Mouse (Mus musculus) ovary, postnatal 14 days (tissue): ENCODE data around the gene 4921517D22Rik.

Experiments used
- DNase-seq: peaks from one replicate; pipeline ENCODE4 v3.0.0; 2022; ENCODE audit warnings: low spot score

Gene 4921517D22Rik

DNA sequence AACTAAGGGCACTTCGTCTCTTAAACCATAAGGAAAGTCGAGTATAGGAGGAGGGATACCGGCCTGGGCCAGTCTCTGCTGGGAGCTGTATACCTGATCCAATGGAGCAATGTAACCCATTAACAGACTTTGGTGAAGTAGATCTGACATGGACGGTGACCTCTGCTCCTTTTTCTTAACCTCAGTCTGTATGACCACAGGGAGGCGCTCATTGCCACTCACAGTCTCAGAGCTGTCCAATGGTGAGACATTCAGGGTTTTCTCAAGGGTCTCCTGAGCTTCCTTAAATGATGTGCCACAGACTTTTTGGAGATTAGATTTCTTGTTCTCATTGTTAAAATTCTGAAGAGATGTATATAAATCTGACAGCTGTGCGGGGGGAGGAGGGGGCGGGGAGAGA, 3.3 kb downstream of the 4921517D22Rik start:
- no peak for DNase-seq

DNA sequence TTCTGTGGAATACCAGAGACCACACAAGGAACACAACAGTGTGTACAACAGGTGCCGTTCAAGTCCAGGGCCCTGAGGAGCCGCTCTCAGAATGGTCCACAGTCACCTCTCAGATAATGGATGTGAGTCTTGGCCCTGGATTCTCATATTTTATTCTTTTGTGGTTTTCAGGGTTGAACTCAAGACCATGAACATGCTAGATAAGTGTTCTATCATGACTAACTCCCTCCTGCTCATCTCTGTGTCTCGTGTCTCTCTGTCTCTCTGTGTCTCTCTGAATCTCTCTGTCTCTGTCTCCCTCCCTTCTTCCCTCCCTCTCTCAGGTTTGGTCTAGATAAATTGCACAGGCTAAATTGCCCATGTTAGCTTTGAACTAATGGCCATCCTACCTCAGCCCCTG, 4.1 kb downstream of the 4921517D22Rik start:
- no peak for DNase-seq

DNA sequence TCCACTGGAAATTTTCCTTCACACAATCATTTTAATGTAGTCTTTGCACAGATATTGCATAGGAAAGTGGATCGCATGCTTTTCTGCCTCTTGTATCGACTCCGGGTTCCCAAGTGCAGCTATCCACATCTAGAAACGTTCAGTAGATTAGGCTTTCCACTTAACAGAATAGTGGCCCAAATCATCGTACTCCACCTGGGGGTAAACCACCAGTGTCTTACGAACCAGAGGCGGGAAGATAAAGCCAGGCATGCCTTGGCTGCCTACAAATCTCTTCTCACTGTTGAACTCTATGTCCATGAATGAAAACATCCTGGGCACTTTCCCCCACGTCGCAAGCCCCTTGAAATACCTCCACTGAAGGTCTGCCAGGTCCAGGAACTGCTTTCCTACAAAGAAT, 4.6 kb downstream of the 4921517D22Rik start:
- DNase-seq, result no peak

DNA sequence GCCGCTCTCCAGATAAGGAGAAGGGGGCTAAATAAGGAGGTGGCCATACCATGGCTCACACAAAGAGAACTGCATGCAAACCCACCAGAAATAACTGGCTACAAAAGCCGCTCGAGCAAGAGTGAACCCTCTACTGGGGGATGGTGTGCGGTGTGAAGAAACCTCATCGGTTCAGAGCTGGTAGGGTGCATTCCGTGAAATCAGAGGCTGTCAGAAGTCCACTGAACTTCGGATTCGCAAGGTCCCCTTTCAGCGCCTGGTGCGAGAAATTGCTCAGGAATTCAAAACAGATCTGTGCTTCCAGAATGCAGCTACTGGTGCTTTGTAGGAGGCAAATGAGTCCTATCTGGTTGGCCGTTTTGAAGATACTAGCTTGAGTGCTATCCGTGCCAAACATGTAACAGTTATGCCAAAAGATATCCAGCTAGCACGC, 5.6 kb downstream of the 4921517D22Rik start:
- no peak for DNase-seq

DNA sequence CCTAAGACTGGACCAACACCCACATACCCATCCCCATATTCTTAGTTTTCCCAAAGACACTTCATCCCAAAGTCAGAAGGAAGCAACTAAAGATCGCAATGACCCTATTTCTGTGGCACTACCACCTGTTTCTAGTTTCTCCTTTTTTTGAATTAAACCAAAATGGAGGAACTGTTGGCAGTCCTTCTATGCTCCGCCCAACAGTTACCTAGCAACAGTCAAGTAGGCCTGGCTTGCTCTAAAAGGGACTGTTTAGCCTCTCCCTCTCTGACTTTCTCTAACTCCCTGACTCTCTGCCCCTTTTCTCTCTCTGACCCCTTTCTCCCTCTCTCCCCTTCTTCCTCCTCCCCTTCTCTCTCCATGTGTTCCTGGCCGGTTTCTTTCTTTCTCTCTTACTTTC, 8.7 kb downstream of the 4921517D22Rik start:
- DNase-seq, result no peak

DNA sequence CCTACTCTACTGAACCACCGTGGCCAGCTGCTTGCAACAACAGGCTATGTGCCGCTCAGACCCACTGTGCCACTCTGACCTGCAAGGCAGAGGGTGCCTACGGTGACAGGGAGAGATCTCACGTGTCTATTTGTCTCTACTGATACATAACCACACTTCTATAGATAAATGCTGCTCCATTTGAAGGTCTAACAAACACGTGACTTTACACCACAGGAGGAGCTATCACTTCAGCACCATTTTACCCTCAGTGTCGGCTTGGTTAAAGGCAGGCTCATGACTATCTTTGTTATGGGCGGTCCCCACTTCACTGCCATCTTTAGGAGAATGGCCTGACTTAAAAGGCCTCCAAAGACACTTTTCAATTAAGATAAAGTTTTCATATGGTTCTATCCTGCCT, 11.3 kb downstream of the 4921517D22Rik start:
- no peak for DNase-seq

DNA sequence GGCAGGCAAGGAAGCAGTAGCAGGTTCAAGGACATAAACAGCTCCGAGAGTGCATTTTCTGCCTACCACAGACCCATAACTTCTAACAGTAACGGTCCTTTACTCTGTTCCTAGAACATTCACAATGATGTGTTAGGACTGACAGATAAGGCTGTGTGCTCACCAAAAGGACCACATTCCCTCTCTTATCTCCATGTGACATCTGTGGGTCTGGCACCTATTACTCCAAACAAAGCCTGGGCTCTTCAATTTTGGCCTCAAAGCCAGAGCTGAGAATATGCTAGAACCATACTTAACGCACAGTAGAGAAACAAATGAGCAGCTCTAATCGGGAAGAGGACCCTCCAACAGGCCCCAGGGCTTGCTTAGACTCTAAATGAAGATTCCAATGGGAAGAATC, 14.0 kb downstream of the 4921517D22Rik start:
- no peak for DNase-seq

DNA sequence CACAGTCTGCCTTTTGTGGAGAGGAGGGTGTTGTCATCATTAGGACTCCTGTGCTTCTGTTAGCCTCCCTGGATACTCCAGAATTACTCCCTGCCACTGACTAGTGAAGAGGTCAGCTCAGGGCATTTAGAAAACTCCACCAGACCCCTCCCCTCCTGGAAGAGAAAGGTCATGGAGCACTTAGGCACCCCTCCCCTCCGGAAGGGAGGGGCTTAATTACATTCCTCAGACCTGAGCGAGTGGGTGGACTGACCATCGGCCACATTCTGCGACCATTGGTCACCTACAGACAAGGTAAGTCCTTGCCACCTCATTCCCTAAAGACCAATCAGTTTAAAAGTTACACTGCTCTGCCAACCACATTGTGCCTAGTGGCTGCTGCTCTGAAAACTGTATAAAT, 14.6 kb downstream of the 4921517D22Rik start:
- DNase-seq, result no peak

DNA sequence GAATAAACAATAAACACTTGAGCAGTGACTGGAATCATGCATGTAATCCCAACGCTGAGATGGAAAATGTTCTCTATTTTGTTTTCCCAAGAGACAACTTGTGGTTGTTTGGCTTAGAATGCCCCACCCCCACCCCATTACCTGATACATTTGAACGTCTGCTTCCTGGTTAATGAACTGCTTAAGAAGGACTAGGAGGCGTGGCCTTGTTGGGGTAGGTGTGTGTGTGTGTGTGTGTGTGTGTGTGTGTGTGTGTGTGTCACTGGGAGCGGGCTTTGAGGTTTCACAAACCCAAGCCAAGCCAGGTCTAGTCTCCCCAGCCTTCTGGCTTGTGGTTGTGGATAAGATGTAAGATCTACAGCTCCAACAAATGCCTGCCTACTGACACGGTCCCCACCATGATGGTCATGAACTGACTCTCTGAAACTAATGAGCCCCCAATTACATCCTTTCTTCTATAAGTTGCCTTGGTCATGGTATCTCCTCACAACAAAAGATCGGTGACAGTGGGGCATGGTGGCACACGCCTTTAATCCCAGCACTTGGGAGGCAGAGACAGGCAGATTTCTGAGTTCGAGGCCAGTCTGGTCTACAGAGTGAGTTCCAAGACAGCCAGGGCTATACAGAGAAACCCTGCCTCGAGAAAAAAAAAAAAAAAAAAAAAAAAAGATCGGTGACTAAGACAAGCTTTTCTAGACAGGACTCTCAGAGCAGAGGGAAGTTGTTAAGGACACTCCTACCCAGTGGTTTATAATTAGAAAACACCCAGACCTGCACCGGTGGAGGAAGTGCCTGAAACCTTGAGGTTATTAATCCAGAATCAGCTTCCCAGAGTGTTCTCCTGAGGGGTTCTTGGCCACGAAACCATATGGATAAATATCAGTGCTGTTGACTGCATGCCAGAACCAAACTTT, 17.3 kb downstream of the 4921517D22Rik start:
- DNase-seq, result no peak

DNA sequence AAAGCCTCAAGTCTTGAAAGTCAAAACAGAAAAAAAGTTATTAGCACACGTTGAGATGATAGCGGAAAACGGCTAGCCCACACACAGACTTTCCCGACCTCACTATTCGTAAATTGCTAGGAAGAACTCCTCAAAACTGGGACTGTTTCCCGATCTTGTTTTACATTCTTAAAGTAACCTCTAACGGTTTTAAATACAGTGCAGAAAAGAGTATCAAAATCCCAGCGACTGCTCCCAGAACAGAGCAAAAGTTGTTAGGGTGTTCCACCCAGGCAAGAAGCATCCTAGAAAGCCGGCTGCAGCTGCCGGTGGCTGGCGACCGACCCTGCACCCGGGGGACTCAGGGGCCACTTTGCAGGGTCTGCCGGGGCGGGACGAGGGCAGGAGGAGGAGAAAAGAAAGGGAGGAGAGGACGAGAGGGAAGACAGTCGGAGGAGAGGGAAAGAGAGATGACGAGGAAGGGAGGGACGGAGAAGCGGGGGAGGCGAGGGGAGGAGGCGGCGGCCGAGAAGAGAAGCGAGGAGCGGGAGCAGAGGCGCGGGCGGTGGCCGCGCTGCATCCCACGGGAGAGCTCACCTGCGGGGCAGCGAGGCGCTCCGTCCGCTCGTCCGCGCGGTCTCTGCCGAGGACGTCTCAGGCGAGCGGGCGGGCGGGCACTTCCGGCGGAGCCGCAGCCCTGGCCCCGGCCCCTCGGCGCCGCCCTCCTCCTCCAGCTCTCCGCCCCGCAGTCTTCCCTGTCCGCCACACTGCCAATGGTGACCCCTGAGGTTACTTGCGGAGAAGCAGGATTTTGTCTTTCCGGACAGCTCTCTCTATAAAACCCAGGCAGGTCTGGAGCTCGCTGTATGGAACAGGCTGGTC, 18.5 kb downstream of the 4921517D22Rik start, which contains the start of gene Golm1:
TSS of gene Golm1 (minus strand) at position 661 of the 861 bp plus-strand sequence.
- DNase-seq, result peak; percentile 37

DNA sequence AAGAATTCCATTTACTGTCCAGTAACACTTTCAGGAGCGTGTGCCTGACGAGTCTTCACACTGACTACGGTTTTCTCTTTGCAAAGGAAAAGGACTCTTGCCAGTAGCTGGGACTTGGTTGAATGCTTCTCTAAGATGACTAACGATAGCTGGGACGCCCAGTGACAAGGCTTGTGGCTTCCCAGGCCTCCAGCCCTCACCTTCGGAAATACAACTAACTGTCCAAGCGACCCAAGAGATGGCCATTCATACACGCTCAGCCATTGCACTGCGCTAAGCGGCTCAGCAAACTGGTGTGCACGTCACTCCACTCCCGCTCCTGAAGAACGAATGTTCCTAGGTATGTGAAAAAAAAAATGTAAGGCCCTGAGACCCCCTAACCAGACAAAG, 19.2 kb downstream of the 4921517D22Rik start:
- DNase-seq, result no peak

DNA sequence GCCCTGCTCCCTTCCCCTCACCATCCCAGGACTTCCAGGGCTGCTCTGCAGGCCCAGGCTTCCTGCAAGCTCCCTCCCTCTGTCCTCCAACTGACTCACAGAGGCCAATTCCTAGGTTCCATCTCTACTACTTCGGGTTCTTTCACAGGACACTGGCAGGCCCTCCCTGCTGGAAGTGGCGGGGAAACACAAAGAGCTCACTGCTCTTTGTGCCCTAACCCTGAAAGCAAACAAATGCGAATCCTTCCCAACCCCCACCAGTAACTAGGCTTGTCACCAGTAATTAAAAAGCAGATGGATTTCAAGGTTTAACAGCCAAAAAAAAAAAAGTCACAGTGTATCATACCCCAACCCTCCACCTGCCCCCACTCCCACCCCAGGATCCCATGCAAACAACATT, 19.7 kb downstream of the 4921517D22Rik start:
- DNase-seq, result no peak

DNA sequence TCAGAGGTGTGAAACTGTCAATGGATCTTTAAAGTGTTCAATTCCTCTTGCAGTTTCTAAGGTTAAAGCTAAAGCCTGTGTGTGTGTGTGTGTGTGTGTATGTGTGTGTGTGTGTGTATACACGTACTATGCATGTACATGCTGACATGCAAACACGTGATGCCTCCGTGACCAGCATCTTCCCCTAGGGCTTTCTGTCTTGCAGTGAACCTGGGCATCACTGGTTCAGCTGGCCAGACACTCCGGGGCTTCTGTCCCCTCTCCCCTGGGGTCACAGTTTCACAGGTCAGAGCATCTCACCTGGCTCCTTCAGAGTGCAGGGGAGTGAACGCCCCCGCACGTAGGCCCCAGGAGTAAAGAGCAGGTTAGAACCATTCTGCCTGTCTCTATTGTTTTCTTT, 20.3 kb downstream of the 4921517D22Rik start:
- DNase-seq, result no peak

DNA sequence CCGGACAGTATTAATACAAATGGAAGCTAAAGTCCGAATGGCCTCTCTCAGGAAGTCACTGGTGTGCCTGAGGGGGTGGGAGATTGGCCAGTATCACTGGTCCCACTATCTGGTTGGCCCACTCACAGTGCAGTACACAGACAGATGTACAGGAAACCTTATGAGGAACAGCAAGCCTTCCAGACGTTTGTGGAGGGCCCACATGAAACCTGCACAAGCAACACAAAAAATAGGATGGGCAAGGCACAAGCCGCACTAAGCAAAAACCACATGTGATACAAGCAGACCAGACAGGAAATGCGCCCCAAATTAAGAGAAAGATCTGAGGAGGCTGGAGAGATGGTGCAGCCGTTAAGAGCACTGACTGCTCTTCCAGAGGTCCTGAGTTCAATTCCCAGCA, 21.7 kb downstream of the 4921517D22Rik start:
- DNase-seq, result no peak

DNA sequence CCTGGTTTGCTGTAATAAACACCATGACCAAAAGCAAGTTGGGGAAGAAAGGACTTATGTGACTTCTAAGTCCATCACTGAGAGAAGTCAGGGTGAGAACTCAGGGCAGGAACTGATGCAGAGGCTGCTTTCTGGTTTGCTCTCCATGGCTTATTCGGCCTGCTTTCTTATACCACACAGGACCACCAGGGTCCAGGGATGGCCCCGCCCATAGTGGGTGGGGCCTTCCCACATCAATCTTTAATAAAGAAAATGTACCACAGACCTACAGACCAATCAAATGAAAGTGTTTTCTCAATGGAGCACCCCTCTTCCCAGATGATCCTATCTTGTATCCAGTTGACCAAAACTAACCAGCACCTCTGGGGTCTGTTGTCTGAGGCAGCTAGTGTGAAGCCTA, 22.4 kb downstream of the 4921517D22Rik start:
- DNase-seq, result no peak

DNA sequence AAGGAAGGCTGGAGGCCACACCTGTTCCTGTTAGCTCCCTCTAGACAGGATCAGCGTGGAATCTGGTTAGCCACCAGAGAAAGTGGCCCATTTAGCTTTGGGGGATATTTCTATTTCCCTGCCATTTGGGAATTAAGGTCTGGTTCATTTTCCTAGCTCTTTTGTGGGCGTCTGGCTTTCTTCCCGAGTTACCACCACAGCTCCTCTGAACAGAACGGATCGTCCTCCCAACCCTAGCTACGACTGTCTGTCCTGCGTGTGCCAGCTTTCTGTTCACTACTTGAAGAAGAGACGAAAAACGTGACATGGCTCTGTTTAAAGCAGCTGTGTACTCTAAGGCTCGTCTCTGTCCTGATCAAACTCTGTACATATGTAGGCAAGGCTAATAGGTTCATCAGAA, 24.0 kb downstream of the 4921517D22Rik start:
- no peak for DNase-seq

DNA sequence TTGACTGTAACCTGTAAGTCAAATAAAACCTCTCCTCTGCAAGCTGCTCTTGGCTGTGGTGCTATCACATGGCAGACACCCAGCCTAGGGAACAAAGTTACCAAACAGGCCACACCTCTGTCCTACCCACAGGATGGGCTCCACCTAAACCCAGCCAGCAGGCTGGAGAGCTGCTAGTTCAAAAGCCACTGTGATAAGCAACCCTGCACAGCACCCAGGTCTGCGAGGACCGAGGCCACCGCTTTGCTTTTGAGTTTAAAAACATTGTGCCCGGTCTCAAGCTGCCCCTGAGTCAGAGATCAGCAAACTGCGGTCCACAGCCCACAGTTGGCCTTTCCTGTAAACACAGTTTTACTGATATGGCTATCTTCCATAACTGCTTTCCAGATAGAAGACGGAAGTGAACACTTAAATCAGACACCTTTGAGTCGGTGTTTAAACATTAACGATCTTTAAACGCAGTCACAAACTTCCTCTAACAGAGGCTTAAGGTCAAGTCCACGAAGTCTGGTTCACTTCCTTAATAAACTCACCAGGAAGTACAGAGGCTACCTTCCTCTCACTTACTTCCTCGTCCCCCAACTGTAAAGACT, 25.3 kb downstream of the 4921517D22Rik start:
- no peak for DNase-seq

DNA sequence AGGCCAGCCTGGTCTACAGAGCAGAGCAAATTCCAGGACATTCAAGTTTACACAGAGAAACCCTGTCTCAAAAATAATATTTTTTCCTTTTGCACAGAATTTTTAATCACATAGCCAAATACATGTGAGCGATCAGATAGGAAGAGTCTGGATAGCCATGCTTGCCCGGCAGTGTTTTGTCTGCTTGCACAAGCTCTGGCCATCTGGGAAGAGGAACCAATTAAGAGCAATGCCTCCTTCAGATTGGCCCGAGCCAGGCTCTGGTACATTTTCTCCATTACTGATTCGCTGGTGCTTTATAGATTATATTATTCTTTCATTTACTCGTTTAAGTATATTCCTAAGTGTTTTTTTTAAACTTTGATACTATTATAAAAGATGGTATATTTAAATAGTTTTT, 26.1 kb downstream of the 4921517D22Rik start:
- DNase-seq, result no peak

DNA sequence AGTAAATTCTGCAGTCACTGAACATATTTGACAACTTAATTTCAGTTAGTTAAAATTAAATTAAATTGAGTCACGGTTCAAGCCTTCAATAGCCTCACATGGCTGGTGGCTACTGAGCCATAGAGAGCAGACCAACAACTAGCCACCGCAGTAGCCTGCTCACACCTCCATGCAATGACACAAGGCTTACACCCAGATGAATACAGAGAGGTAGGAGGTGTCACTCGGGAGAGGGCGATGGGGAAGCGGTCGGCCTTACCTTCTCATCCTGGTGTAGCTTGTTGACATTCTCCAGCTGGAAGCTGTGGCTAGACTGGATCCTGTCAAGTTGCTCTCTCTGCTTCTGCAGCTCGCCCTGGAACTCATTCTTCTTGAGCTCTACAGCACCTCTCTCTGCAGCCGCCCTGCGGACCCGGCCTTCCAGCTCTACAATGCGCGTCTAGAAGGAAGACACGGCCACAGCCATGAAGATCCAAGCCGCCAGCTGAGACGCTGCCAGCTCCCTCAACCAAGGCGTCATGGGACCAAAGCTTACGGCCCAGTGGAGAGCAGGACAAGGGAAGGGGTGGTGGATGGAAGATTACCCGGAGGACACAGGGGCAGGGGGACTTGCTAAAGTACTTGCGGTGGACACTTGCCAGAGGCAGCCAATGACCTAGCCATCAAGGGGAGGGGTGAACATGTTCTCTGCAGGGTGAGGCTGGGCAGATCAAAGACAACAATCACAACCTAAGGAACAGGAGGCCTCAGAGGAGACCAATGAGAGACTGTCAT, 29.8 kb downstream of the 4921517D22Rik start:
- no peak for DNase-seq

DNA sequence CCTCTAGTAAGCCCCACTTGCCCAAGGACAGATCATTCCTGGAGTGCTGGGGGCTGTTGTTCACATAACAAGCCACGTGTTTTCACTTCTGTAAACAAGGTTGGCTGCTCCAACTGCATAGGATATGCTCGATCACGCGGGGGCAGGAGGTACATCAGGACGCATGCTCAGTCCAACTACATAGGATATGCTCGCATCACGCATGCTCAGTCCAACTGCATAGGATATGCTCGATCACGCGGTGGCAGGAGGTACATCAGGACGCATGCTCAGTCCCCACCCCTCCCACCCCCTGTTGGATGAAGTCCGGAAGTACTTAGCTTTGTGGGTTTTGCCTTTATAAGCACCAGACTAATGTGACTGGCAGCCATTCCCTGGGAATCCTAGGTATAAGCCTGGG, 31.9 kb downstream of the 4921517D22Rik start:
- DNase-seq, result no peak

DNA sequence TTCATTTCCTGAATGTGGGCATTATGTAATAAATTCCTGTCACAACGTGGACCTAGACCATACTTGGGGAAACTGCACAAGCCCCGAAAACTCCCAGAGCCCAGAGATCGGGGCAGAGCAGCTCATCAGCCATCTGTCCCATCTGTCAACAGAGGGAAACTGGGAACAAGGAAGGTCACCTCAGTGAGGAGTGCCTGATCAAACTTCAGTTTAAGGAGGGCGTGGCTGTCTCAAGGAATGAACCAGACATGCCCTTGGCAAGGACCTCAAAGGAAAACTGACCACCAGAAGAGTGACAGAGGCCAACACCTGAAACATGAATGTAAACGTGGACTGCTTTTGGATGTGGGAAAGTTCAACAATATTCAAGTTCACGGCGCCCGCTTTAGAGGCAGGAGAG, 32.5 kb downstream of the 4921517D22Rik start:
- no peak for DNase-seq

DNA sequence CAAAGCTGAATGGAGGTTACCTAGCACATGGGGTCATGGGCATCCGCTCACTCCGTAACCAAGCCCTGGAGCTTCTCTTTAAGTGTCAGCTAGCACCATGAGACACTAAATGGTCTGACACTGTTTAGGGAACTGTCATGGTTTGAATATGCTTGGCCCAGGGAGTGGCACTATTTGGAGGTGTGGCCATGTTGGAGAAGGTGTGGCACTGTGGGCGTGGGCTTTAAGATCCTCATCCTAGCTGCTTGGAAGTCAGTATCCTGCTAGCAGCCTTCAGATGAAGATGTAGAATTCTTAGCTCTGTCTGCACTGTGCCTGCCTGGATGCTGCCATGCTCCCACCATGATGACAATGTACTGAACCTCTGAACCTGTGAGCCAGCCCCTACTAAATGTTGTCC, 33.5 kb downstream of the 4921517D22Rik start:
- no peak for DNase-seq
